Mouse (Mus musculus): ENCODE measurements around the gene Nrl.

- TF ChIP-seq POLR2A (IDR thresholded peaks at IDR 0.05; ENCODE audit: extremely low read depth, insufficient read depth, low read length) = no peak
- no peak for TF ChIP-seq CTCF (IDR thresholded peaks at IDR 0.05; ENCODE audit: low read depth, low read length)
Observed at GRCm38 (mm10) chr14:55469821-55470220, 55.0 kb downstream of the Nrl start.

All from liver, adult 2 months (tissue).